Mouse (Mus musculus) forebrain, embryonic 14.5 days (tissue): Measurements from ENCODE around the gene Gm6614. TPM values are rescaled to one million over a fixed set of nuclear protein-coding genes. Genes with fewer than 3 reads are reported as not detected.
"Not testable (repeated sequence)": the region's sequence is repeated elsewhere in the genome, so short reads cannot be mapped to it uniquely, and the experiment has no call there.

Experiments
- ATAC-seq: fragments of 200-750 bp; cut with Nextera tagmentation; 2 replicates; pipeline ENCODE4 v1.8.0; 2017; ENCODE audit warnings: mild to moderate bottlenecking, moderate library complexity
- DNase-seq: peaks from one replicate; pipeline ENCODE4 v3.0.0-alpha.2; 2015; ENCODE audit warnings: low spot score
- H3K27ac ChIP-seq: fragments of 300-500 bp; sonication (generic); 2 replicates; pipeline ENCODE4 v1.5.1; 2014; ENCODE audit warnings: low read depth, mild to moderate bottlenecking, control low read depth, low read length, moderate library complexity
- H3K27me3 ChIP-seq: fragments of 300-500 bp; sonication (generic); replicated peaks from 2 replicates; pipeline ENCODE4 v1.6.1; 2014; ENCODE audit warnings: low read length, control low read depth, mixed read lengths; ENCODE audit not compliant: control insufficient read depth, insufficient read depth
- H3K36me3 ChIP-seq: fragments of 300-500 bp; sonication (generic); 2 replicates; pipeline ENCODE4 v1.6.1; 2014; ENCODE audit warnings: low read length, control low read depth; ENCODE audit not compliant: control insufficient read depth, insufficient read depth
- H3K4me1 ChIP-seq: fragments of 300-500 bp; sonication (generic); 2 replicates; pipeline ENCODE4 v1.6.1; 2014; ENCODE audit warnings: antibody characterized with exemption, low read length, control low read depth; ENCODE audit not compliant: control insufficient read depth, insufficient read depth
- H3K4me2 ChIP-seq: fragments of 300-500 bp; sonication (generic); 2 replicates; pipeline ENCODE4 v1.6.1; 2014; ENCODE audit warnings: mild to moderate bottlenecking, control low read depth, low read length
- H3K4me3 ChIP-seq: fragments of 300-500 bp; sonication (generic); 2 replicates; pipeline ENCODE4 v1.5.1; 2014; ENCODE audit warnings: low read depth, low read length, control low read depth
- H3K9ac ChIP-seq: fragments of 300-500 bp; sonication (generic); 2 replicates; pipeline ENCODE4 v1.6.1; 2014; ENCODE audit warnings: mild to moderate bottlenecking, low read length, control low read depth, moderate library complexity
- H3K9me3 ChIP-seq: fragments of 300-500 bp; sonication (generic); replicated peaks from 2 replicates; pipeline ENCODE4 v1.6.1; 2016; ENCODE audit warnings: low read length, control low read depth, mixed read lengths; ENCODE audit not compliant: control insufficient read depth
- WGBS: fragments of 180-500 bp; shearing (Covaris S2); extraction: QIAGEN DNeasy Blood & Tissue Kit; methylation state at CpG from one replicate; pipeline ENCODE4 v1.1.7; 2014; 5-methylcytosine and 5-hydroxymethylcytosine counted together
- polyA plus RNA-seq: library from polyadenylated mRNA; unstranded; fragments of >200 nt; fragmentation: Nextera tagmentation; extraction: Ambion mirVana; gene quantifications from 2 replicates; pipeline ENCODE4 v1.2.1, GENCODE M21; 2014

The Gm6614 gene
- polyA plus RNA-seq, result not detected in 2 replicates

DNA sequence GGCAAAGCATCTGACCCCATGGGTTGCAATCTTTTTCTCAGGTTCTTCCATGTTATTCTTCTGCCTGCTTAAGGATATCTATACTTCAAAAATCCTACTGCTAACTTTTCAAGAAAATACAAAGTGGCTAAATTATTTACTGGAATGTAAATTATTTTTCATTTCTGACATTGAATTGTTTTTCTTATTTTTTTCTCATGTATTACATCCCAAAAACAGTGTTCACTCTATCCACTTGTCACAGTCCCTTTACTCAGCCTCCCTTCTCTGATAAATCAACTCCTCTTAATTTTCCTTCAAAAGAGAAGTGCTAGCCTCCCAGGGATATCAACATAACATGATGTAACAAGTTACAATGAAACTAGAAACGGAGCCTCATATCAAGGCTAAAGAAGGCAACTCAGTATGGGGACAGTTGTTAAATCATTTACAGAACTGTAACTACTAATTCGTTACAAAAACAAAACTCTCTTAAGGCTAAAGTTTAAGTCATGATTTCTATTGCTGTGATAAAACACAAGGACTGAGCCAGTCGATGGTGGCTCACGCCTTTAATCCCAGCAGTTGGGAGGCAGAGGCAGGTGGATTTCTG is at the start of gene Gm6614:
TSS of gene Gm6614 (minus strand) at position 51 of the 592 bp plus-strand sequence.
- Histone ChIP-seq H3K36me3 (no peaks in the 10 kb centered on the region), H3K27me3 (no peaks in the 10 kb centered on the region), H3K9ac (no peak within 1 kb of the TSS), H3K4me2 (no peak within 1 kb of the TSS), H3K4me1 (no peaks in the 10 kb centered on the region), H3K27ac (no peak within 1 kb of the TSS), H3K4me3 (no peak within 1 kb of the TSS), H3K9me3 (no peaks in the 10 kb centered on the region)
- DNase-seq (no peak), ATAC-seq (no peak)
- WGBS, result 93% methylated on average over 4 of the region's 4 CpGs

DNA sequence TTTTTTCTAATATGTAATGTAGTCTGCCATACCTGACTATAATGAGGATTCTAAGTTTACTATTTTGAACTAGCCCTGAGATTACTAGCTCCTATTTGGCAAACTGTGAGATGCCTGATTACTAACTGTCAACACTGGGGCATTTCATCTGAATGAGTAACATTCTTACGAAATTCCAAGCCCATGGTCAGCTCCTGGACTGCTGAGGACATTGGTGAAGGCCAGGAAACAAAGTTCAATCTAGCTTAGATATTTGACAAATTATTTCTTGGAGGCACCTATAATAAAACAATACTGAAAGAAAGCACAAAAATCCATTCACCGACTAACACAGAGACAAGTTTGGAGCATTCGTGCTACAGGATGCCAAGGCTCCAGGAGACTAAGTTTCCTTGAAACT is 47.1 kb upstream of the Gm6614 start:
- H3K4me1 ChIP-seq, H3K9ac ChIP-seq, H3K36me3 ChIP-seq, H3K4me3 ChIP-seq, DNase-seq, H3K4me2 ChIP-seq, ATAC-seq, H3K27me3 ChIP-seq, H3K27ac ChIP-seq, H3K9me3 ChIP-seq: not testable (repeated sequence)
- 86% methylated on average over 3 of the region's 3 CpGs for WGBS

DNA sequence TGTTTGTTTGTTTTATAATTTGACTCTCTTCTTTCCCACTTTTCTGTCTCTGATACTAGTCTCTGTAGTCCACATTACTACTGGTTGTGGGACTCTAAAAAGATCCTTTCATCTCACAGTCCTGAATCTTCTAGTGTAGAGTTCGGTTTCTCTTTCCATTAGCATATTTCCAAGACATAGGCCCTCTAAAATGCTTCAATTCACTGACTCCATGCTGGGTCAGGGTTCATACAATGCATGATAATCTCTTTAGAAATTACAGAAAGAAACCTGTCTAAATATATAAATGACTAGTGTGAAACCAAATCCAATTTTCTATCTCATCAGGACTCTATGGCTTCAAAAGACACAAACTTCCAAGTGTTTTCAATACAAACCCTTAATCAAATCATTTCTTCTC is 36.5 kb upstream of the Gm6614 start:
- DNase-seq, result no peak

DNA sequence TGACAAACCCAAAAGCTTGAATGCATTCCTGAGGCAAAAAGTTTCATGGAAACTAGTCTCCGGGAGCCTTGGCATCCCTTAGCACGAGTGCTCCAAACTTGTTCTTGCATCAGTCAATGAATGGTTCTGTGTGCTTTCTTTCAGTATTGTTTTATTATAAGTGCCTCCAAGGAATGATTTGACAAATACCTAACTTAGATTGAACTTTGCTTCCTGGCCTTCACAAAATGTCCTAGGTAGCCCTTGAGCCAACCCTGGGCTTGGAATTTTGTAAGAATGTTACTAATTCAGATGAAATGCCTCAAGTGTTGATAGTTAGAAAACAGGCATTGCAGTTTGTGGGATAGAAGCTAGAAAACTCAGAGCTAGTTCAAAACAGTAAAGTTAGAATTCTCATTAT is 34.5 kb upstream of the Gm6614 start:
- no peak for DNase-seq
- no peaks in the 10 kb centered on the region for H3K27me3 ChIP-seq
- H3K4me2 ChIP-seq, result no peak overlapping the region
- no peaks in the 10 kb centered on the region for H3K36me3 ChIP-seq
- no peak overlapping the region for H3K9ac ChIP-seq
- H3K9me3 ChIP-seq, result no peaks in the 10 kb centered on the region
- no peak overlapping the region for H3K27ac ChIP-seq
- no peak overlapping the region for H3K4me3 ChIP-seq
- 90% methylated on average over 2 of the region's 2 CpGs for WGBS
- no peaks in the 10 kb centered on the region for H3K4me1 ChIP-seq
- ATAC-seq, result no peak

More for the DNA sequence above, 36.5 kb upstream of the Gm6614 start:
- no peak for ATAC-seq
- Histone ChIP-seq H3K9me3 (no peaks in the 10 kb centered on the region), H3K27me3 (no peaks in the 10 kb centered on the region), H3K9ac (no peak overlapping the region), H3K27ac (no peak overlapping the region), H3K4me2 (no peak overlapping the region), H3K36me3 (no peaks in the 10 kb centered on the region), H3K4me1 (no peaks in the 10 kb centered on the region), H3K4me3 (no peak overlapping the region)
- WGBS, result 65% methylated on average over 1 of the region's 1 CpGs

DNA sequence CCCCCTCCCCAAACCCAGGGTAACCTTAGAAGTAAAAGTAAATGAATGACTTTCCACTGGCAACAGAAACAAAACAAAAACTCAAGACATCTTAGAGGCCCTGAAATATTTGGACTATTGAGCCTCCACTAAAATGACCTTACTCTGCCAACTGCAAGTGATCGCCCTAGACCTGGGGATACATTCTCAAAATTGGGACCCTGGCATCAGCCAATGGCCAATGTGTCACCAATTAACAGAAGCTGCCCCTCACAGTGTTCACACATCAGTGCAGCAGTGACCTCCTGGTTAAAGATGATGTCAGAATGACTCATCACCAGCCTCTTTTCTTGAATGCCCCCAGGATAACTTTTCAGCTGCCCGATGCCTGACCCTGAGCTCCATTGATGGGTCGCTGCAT is 30.7 kb upstream of the Gm6614 start:
- ATAC-seq (no peak), DNase-seq (no peak)
- WGBS, result 94% methylated on average over 3 of the region's 3 CpGs

DNA sequence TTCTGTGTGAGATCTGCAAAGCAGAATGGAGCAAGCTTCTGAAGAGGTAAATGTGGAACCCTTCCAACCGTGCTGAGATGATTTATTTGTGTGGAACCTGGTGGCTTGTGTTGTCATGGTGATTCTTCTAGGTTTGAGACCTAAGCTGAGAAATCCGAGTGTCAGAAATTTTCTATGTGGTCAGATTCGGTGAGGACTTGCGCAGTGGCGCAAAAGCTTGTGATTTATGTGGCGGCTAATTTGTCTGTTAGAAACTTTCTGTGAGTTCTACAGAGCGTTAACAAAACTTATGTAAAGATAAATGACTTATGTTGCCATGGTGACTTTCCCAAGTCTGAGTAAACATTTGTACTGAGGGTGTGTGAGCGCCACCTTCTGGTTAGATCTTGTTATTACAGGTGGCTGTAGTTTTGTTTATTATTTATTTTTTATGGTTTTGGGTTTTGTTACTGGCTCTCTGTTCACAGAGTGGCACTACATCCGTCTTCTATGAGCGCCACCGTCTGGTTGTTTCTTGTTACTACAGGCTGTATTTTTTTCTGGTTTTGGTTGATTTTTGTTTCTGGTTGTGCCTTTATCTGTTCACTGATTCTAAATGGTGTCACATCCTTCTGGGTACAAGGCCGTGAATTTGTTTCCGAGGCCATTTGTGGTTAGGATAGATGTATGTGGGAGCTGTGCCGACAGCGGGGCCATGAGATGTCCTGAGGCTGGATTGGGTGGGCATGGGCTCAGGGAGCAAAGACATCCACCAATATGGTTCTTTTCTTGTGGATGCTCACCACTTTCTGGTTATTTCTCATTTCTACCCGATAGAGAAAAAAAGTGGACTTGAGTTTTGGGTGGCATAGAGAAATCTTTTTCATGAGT is 29.3 kb upstream of the Gm6614 start:
- no peaks in the 10 kb centered on the region for H3K4me1 ChIP-seq
- 59% methylated on average over 16 of the region's 16 CpGs for WGBS
- no peaks in the 10 kb centered on the region for H3K36me3 ChIP-seq
- DNase-seq, result peak; percentile 47
- peak; percentile 65 for ATAC-seq
- H3K4me3 ChIP-seq, result no peak overlapping the region
- H3K27ac ChIP-seq, result no peak overlapping the region
- H3K27me3 ChIP-seq, result no peaks in the 10 kb centered on the region
- no peaks in the 10 kb centered on the region for H3K9me3 ChIP-seq
- H3K4me2 ChIP-seq, result no peak overlapping the region
- no peak overlapping the region for H3K9ac ChIP-seq

More for the DNA sequence above, 30.7 kb upstream of the Gm6614 start:
- H3K4me2 ChIP-seq, result no peak overlapping the region
- no peak overlapping the region for H3K27ac ChIP-seq
- no peak overlapping the region for H3K4me3 ChIP-seq
- no peaks in the 10 kb centered on the region for H3K4me1 ChIP-seq
- H3K9ac ChIP-seq, result no peak overlapping the region
- no peaks in the 10 kb centered on the region for H3K27me3 ChIP-seq
- no peaks in the 10 kb centered on the region for H3K9me3 ChIP-seq
- H3K36me3 ChIP-seq, result no peaks in the 10 kb centered on the region

DNA sequence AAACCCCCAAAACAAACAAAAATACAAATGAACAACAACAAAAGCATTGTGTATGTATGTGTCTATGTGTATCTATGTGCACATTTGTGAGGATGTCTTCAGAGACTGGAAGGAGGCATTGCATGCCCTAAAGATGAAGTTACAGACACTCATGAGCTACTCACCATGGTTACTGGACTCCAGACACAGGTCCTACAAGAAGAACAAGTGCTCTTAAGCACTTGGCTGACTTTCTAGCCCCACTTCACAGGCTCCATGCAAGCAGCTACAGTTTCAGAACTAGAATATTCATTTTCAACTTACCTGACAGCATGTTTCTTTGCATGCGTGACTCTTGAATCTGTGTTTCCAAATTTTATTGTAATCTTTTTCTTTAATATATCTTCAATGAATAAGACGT is 24.6 kb upstream of the Gm6614 start:
- 77% methylated on average over 2 of the region's 2 CpGs for WGBS
- H3K9me3 ChIP-seq, result no peaks in the 10 kb centered on the region
- no peak for ATAC-seq

DNA sequence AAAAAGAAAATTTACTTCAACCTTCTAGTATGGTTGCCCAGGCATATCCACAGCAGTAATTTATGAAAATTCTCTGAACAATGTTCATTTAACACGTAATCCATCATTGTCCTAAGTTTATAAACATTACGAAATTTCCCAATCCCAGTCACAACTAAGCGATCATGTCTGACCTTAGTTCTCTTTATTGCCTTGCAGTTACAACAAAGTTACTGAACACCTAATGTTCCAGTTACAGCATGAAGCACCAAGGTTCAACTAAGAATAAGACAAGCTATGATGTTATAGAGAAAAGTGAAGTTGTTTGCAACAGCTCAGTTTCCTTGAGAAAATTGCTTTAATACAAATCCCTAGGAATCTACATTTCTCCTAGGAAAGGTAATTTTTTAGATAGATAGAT is 10.5 kb upstream of the Gm6614 start:
- Histone ChIP-seq H3K4me3 (no peak overlapping the region), H3K36me3 (no peaks in the 10 kb centered on the region), H3K27ac (no peak overlapping the region), H3K27me3 (no peaks in the 10 kb centered on the region), H3K4me1 (no peaks in the 10 kb centered on the region), H3K9ac (no peak overlapping the region), H3K4me2 (no peak overlapping the region), H3K9me3 (no peaks in the 10 kb centered on the region)
- 85% methylated on average over 3 of the region's 3 CpGs for WGBS
- ATAC-seq (no peak), DNase-seq (no peak)

More for the DNA sequence above, 24.6 kb upstream of the Gm6614 start:
- Histone ChIP-seq H3K4me3 (no peak overlapping the region), H3K36me3 (no peaks in the 10 kb centered on the region), H3K9ac (no peak overlapping the region), H3K4me2 (no peak overlapping the region), H3K27ac (no peak overlapping the region), H3K27me3 (no peaks in the 10 kb centered on the region), H3K4me1 (no peaks in the 10 kb centered on the region)
- DNase-seq, result no peak

DNA sequence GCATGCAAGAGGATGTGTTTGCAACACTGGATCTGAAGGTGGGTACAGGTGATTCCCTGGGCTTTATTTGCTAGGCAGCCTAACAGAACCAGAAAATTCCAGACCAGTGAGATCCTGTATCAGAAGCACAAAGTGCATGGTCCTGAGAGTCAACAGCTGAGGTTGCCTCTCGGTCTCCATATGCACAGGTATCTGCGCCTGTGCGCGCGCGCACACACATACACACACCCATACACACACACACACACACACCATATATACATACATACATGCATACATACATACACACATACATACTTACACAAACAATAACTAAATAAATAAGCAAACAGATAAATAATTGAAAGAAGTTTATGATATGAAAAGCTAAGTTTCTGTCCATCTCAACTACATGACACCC is 24.4 kb downstream of the Gm6614 start:
- no peak for ATAC-seq
- H3K27me3 ChIP-seq, result no peaks in the 10 kb centered on the region
- over 99% methylated on average over 6 of the region's 6 CpGs for WGBS

More for the DNA sequence above, 24.4 kb downstream of the Gm6614 start:
- H3K4me3 ChIP-seq, result no peak overlapping the region
- no peaks in the 10 kb centered on the region for H3K4me1 ChIP-seq
- no peaks in the 10 kb centered on the region for H3K36me3 ChIP-seq
- no peak for DNase-seq
- no peaks in the 10 kb centered on the region for H3K9me3 ChIP-seq
- no peak overlapping the region for H3K9ac ChIP-seq
- H3K4me2 ChIP-seq, result no peak overlapping the region
- no peak overlapping the region for H3K27ac ChIP-seq
